Mouse (Mus musculus) T-cell, adult 2 months (primary cell): ENCODE measurements around the gene Ly6g5c.
"Not testable (repeated sequence)": the region's sequence is repeated elsewhere in the genome, so short reads cannot be mapped to it uniquely, and the experiment has no call there.

Experiments
- DNase-seq: peaks from one replicate; pipeline ENCODE4 v3.0.0; 2022; ENCODE audit warnings: low spot score

Gene Ly6g5c

DNA sequence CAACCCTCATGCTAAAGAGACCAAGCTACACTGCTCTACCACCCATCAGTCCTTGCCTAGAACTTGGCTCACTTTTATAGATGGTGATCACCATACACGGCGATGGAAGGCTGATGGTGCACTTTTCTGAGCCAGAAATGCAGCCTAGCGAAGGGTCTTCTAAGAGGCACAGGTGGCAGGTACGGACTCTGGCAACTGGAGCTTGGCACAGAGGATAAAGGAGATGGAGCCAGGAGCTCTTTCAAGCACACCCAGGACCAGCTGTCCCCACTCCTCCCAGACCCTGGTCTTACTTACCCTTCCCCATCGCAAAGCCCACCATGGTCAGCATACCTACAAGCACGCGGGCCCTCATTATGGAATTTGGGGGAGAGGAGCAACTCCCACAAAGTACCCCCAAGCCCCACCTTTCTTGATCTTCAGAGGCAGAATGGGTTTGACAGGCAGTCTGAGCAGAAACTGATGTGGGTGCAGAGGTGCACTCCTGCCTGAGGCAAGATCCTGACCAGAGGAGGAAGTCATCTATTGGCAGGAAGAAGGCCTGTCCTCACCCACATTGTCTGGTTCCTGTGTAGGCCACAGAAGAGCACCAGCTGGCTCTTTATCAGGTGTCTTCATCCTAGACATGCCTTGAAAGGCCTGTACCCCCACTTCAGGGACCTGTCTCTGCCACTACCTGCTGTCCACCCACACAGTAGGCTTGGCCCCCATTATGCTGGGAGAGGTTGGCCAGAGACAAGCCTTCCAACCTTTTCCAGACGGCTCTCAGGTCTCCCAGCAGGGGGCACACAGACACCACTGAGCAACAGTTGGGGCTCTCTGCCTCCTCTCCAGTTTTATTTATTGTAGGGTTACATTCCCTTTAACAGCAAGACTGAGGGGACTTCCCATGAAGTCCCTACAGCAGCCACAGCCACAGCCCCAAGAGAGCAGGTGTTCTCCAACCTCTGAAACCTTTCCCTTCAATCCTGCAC lies 7.3 kb downstream of the Ly6g5c start, which contains the start of gene Ly6g5b:
Ly6g5b (minus strand) TSS at position 383 of the 974 bp plus-strand sequence.
- DNase-seq = peak; percentile 66

DNA sequence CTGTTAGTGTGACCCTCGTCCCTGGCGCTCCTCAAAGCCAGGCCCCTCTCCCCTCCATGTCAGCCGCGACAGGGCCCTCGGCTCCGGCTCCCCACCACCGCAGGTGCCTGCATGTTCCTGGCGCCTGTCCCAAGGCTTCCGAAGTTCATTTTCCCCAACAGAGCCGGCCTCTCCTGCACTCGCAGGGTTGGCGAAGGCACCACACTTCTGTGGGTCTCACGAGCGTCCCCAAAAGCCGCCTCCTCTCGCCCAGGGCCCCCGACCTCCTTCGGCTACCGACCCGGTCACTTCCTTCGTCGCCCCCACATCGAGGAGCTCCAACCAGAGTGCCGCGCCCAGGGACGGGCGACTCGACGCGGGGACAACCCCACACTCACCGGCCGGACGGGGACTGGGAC lies 12.7 kb downstream of the Ly6g5c start:
- no peak for DNase-seq

DNA sequence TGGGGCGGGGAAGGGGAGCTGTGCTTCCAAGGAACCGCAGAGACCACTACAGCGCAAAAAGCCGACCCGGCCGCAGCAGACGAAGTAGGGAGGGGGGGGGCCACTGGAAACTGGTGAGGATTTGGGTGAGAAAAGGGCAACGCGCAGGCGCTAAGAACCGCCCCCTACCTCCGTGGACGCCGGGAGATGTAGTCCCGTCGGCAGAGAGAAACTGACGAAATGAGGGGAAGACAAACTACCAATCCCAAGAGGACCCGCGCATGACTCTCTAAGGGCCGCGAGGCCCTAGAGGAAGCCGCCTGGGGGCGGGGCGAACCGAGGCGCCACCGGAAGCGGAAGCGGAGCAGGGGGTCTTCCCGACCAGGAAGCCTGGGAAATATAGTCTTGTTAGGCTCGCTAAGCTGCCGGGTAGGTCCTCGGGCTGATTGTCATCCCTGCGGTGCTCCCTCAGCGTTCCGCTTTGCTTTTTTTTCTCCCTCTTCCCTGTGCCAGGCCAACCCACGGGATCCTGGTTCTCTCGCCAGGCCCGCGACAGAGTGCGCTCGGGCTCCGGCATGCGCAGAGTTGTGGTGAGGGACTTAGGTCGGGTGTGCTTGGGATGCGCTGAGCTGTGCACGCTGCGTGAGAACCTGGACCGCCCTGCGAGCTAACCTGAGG lies 13.2 kb downstream of the Ly6g5c start, which contains the start of gene Gpank1:
Gpank1 (plus strand) TSS at position 313 of the 657 bp plus-strand sequence.
- DNase-seq = peak; percentile 99

DNA sequence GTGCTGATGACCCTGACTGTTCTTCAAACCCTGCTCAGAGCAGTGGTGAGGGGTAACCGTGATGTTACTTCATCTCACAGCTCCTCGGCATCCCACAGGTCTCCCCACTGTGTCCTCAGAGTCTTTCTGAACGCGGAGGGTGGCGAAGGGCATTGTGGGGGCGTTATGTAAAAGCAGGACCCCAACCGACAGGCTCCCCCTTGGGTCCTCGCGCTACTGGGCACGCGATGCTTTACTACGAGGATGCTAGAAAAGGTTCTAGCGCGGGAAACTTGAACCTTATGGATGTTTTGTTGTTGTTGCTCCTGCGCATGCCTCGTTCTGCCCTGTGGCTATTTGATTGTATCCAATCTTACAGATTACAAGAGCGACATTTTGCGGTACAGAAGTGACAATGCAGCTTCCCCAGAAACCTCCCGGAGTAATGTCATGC lies 13.8 kb downstream of the Ly6g5c start, which contains the start of gene Csnk2b:
Csnk2b (minus strand) TSS at position 183 of the 433 bp plus-strand sequence.
- peak; percentile 65 for DNase-seq

DNA sequence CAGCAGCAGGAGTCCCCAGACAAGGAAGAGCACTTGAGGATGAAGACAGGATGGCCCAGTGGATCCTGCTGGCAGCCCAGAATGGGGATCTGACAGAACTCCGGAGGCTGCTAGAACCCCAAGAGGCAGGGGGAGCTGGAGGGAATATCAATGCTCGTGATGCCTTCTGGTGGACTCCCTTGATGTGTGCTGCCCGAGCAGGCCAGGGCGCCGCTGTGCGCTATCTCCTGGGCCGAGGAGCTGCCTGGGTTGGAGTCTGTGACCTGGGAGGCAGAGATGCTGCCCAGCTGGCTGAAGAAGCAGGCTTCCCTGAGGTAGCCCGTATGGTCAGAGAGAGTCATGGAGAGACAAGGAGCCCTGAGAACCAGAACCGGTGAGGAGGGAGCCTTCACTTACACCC lies 15.2 kb downstream of the Ly6g5c start:
- not testable (repeated sequence) for DNase-seq

DNA sequence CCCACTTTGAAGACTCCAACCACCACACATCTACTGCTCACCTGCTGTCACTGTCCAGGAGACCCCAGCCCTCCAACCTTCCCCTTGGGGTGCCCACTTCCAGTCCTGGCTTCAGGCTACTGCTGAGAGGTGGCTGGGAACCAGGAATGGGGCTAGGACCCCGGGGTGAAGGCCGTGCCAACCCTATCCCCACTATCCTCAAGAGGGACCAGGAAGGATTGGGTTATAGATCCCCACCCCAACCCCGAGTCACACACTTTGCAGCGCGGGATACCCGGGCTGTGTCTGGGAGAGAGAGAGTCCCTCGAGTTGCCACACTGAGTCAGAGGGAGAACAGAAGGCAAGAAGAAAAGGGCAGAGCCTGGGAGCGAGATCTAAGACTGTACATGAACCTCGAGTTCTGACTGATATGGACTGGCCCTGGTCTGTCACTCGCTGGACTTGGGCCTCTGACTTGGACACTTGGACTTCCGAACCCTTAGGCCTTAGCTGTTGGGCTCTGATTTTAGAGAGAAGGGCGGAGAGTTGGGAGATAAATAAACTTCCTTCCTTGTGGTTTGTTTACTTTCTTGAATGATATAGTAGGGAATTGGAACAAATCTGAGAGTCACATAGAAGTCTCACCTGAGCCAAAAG lies 16.3 kb downstream of the Ly6g5c start:
- DNase-seq = not testable (repeated sequence)

DNA sequence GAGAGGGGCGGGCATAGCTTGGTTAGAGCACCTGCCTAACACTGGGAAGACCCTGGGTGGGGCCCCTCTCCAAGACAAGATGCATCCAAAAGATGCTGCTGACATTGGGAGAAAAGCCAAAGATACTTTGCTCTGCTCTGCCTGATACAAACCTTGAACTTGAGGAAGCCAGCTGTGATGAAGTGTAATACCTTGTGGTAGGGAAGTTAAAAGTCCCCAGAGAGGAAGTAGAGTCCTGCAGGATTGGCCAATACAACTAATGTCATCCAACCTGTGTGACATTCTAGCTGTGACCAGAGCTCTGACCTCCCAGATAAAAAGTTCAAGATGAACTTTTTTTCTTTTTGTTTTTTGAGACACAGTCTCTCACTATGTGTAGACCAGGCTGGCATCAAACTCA lies 17.0 kb downstream of the Ly6g5c start:
- no peak for DNase-seq

DNA sequence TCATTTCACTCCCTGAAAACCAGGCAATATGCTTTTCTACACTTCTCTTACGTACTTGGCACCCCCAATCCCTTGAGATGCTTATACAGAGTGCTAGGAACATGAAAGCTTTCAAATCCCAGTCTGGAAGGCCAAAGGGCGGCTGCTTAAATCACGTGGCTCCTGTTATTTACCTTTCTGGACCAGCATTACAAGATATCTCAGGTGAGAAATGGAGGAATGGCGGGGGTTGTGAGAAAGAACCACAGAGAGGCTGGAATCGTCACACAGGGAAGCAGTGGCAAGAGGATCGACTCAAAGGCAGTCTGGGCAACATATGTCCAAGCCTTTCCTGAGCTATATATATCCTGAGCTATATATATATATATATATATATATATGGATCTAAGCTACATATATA lies 17.5 kb downstream of the Ly6g5c start:
- DNase-seq = no peak

DNA sequence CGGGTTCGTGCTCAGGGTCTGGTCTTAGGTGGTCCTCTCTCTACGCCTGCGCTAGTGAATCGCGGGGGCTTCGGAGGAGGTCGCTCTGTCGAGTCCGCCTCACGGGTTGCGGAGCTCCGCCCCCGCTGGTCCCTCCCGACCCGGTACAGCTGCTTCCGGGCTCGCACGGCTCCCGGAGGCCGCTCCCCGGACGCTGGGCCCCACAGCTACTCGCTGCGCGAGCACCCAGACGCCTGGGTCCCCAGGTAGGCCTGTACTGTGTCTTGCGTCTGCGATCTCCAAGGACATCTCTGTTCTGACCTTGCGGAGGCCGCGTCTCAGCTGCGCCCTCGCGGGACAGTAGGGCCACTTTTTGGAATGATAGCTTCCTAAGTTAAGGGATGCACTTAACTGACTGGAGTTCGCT lies 18.1 kb downstream of the Ly6g5c start, which contains the start of gene D17H6S53E:
D17H6S53E (plus strand) TSS at position 168 of the 406 bp plus-strand sequence.
- DNase-seq = peak; percentile 78

DNA sequence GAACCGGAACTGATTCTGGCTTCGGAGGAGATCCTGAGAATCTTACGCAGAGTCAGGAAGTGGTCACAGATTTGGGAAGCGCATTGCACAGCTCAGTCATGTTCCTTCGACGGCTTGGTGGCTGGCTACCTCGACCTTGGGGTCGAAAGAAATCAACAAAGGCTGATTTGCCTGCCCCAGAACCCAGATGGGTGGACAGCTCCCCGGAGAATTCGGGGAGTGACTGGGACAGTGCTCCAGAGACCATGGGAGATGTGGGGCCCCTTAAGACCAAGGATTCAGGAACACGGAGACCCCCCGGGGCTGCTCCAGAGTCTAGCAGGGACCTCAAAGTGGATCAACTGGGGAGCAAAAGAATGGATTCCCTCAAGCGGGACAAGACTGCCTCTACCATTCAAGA lies 18.9 kb downstream of the Ly6g5c start:
- DNase-seq = no peak

DNA sequence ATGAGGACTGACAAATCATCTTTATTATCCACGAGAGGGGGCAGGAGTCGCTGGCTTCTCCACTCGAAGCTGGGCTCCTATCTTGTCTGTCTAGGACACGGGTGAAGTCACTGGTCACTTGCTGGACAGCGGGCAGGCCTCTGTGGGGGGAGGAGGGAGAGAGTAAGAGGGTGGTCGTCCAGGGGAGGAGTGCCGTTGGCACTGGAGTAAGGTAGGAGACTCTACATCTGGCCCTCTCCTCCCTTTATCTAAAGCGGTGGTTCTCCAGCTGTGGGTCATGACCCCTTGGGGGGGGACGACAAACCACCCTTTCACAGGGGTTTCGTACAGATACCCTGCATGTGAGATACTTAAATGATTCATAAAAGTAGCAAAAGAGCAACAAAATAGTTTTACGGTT lies 20.9 kb downstream of the Ly6g5c start:
- no peak for DNase-seq

DNA sequence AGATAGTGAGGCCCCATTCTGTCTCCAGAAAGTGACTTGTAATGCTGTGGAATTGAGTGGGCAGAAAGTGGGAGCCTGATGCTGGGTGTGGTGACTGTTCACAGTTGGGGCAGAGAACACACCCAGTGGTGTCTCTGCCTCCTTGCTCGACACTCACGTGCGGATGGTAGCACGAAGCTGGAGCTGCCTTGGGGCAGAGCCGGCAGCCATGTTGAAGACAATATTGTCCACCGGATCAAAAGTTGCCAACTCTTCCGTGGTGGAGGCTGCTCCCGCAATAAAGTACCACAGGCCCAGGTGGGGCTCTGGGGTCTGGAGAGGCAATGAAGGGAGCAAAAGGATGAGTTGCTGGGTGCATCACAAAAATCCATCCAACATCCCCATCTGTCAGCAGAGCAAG lies 23.0 kb downstream of the Ly6g5c start:
- no peak for DNase-seq

DNA sequence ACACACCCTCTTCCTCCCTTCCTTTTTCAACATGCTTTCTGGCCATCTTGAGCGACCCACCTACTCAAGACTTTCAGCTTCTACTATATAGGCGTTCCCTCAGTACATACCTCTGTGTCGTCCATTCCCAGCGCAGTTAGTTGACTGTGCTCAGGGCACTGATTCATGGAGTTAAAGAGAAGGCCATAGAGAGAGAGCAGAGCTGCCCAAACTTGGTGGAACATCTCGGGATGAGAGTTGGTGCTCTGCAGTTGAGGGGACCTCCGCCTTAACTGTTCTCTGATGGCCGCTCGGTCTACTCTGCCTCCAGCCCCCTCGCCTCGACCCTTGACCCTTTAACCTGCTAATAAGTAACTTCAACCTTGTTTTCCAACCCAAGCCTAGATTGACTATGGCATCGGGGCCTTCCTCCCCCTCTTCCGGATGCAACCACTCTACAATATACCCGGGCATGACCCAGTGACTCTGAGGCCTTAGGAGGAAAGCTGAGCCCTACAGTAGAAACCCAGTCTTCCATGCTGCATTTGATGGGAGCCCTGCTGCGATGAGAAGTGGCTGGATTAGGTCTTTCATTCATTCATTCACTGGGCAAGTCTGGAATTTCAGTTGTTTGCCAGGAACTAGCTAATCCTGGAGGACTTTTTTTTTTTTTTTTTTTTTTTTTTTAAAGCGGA lies 23.6 kb downstream of the Ly6g5c start, which contains the start of gene Apom:
Apom (minus strand) TSS at position 551 of the 674 bp plus-strand sequence.
- no peak for DNase-seq

DNA sequence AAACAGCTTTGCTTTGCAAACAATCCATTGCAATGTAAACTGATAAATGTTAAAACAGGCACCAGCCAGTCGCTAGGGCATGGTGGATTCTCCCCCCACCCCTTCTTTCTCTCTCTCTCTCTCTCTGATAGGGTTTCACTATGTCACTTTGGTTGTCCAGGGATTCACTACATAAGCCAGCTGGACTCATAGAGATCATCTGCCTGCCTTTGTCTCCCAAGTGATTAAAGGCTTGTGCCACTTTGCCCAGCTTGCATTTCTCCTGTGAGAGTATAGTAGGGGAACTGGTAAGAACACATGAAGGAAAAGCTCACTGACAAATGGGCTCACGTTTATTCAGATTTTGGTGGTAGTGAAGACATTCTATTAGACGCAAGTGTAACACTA lies 24.1 kb downstream of the Ly6g5c start:
- DNase-seq = no peak

DNA sequence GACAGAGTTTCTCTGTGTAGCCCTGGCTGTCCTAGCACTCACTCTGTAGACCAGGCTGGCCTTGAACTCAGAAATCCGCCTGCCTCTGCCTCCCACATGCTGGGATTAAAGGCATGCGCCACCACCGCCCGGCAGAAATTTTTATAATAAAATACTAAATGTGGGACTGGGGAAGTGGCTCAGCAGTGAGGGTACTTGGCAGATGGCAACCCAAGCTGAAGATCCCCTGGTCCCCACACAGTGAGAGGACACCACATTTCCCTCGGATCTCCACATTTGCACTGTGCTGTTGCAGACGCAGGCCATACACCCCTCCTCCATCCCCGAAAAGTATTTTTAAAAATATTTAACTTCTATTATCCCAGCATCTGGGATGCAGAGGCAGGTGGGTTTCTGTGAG lies 25.4 kb downstream of the Ly6g5c start:
- DNase-seq = no peak

DNA sequence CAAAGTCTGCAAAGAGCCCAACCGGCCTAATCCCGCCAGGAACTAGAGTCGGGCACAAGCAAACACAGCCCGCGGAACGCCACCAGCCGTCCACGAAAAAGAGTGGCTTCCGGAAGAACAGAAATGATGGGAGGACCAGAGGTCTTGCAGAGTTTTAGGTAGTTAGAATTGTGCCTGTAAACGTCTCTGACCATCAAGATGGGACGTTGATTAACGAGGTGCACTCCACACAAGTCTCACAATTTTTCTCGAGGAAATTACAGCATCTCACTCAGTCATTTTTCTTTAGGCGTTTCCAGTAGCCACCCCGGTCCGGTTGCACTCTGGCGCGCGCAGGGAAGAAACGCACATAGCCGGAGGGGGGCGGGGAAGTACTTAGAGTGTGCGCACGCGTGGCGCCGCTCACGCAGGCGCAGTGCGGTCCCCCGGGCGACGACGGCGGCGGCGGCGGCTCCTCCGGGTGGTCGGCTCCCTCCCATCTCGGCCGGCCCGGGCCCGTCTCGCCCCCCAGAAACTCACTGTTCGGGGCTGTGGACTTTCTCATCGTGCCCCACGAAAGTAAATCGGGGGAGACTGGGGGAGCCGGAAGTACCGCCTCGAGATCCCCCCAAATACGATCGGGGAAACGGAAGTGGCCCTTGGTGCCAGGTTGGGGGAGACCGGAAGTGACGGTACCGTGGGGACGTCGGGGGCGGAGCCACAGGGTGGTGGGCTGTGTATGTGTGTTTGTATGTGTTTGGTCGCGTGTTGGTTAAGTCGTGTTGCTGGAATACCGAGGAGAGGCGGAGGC lies 26.9 kb downstream of the Ly6g5c start, which contains the start of gene Bag6:
Bag6 (plus strand) TSS at position 378 of the 790 bp plus-strand sequence.
- peak; percentile 95 for DNase-seq

DNA sequence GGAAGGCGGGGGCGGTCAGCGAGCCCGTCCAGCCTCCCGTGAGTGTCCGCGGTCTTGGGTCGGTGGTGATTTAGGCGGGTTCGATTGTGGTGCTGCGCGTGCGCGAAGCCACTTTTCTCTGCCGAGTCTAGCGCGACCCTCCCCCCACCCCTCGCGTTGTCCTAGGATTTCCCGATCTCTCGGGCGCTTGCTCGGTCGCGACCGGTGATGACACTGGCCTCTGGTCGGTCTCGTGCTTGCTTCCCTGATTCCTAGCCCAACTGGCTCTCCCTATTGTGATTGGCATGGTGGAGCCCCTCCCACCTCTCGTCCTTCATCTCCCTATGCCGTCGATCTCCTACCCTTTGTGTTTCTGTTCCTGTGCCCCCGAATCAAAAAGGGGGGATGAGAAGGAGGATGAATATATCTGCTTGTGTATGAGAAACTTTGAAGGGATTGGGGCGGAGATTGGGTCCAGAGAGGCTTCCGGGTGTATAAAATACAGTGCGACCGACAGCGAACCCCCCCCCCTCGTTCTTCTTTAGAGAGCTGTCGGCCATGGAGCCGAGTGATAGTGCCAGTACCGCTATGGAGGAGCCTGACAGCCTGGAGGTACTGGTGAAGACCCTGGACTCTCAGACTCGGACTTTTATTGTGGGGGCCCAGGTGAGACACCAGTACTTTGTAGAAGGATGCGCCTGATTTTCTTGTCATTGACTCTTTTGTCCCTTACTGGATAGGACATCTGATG lies 27.7 kb downstream of the Ly6g5c start:
- peak; percentile 46 for DNase-seq

DNA sequence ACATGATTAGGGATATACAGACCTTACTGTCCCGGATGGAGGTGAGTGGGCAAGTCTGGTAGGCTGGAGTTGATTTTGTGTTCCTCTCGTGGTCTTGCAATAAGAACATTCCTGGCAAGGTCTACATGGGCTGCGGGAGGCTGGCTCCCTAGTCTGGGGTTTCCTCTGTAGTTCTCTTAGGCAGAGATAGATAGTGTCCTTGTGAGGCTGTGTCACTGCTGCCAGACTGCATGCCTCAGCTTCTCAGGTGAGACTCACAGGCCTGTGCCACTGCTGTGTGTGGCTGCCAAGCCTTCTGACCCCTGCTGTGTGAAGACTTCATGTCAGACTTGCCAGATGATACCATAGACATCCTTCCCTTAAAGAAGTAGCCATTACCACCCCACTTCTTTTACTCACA lies 31.2 kb downstream of the Ly6g5c start:
- no peak for DNase-seq

DNA sequence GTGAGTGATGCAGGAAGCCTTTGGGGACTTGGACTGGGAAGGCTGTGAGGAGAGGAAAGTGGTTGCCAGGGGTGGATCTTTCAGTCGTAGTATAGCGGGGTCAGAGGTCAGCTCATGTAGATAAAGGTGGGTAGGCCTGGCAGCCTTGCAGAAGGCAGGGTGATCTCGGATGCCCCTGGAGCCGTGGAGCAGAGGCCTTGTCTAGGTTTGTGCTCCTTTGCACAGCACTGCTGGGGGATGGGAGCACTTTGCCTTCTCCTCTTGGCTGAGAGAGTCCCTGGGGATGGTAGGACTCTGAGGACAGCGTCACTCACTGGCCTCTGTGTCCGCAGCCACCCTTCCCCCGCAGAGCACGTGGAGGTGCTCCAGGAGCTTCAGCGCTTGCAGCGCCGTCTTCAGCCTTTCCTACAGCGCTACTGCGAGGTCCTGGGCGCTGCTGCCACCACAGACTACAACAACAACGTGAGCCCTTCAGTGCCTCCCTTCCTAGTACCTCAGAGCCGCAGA lies 32.5 kb downstream of the Ly6g5c start:
- no peak for DNase-seq

DNA sequence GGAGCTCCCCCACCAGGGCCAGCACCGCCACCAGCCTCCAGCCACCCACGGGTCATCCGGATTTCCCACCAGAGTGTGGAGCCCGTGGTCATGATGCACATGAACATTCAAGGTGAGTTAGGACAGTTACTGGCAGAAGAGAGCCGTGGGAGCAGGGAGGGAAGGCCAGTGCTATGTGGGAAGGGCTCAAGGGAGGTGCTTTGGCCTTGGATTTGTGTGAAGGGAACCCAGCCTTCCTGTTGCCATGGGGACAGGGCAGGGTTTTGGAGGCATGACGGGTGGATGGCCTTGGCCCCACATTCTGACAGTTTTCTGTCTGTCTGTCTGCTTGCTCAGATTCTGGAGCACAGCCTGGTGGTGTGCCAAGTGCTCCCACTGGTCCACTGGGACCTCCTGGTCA lies 33.9 kb downstream of the Ly6g5c start:
- no peak for DNase-seq
